In the genomic region with DNA sequence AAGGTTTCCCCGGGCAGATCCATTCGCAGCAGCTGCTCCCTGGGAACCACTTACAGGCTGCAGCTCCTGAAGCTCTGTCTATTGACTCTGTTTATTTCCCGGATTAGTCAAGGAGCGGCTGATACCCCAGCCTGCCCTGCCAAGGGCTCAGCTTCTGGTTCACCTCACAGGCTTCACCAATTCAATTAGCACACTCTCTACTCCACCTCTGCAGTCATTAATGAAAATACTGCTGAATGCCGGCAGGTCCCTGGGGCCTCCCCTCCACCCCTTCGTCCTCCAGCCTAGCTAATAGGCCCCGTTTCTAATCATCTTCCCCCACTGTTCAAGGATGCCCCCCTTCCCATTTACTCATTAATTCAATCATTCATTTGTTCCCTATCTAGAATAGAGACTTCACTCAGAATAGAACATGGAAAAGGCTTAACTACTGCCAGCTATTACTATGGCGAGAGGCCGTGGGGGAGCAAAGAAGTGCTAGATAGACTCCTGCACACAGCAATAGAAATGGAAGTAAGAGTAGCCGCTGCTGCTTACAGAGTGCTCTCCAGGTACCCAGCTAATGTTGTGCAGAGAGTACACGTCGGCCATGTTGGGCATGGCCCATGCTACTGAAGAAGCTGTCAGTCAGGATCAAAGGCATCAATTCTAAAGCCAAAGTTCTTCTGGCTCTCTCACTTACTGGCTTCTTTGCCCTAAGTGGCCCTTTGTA, we compare ENCODE assay signal across 14 mouse cellular contexts. TPM values are rescaled to one million over a fixed set of nuclear protein-coding genes. Genes with fewer than 3 reads are reported as not detected.
A peak's percentile ranks its signal among the peaks of the same experiment; 100 is the strongest.
DNase-seq lines count a peak whose midpoint lies in the region; ATAC-seq lines count a peak whose summit lies in the region.
"Had no signal": no experiment of that assay in that cellular context is flagged by ENCODE, and none has a peak within 500 bp of the region (broad histone marks: within the 10 kb centered on the region; RNA-seq: fewer than 3 reads in every experiment).

No protein-coding gene starts in this region.

- ATAC-seq in forebrain, embryonic 15.5 days (replicated peaks): peak; percentile 57
- ATAC-seq in midbrain, embryonic 12.5 days (ENCODE audit: low FRiP score, low read depth): peak; percentile 89

- DNase-seq in embryo, embryonic 11 days: peak; percentile 9
- no peak for DNase-seq in embryo, embryonic 10.5 days (ENCODE audit: low spot score)
- DNase-seq in retina, postnatal 1 day: peak; percentile 75
- DNase-seq in left cerebral cortex, postnatal 14 days (ENCODE audit: low spot score in 2 of 2): no peak
- DNase-seq in layer of hippocampus, adult 18-20 months (ENCODE audit: low spot score in 2 of 2): no peak
- no peak for DNase-seq in adrenal gland, postnatal 4 days (ENCODE audit: low spot score in 2 of 2)
- DNase-seq: adrenal gland, postnatal 25 days; cerebellum, adult 11 months; kidney, adult 2 months; spleen, adult 18-20 months; thymus, adult 18-20 months had no signal

- H3K4me1 ChIP-seq in forebrain, embryonic 15.5 days: peaks cover 11% of the 10 kb centered on the region
- H3K4me1 ChIP-seq in midbrain, embryonic 12.5 days: peaks cover 24% of the 10 kb centered on the region

- H3K9ac ChIP-seq in forebrain, embryonic 15.5 days (replicated peaks): no peak overlapping the region
- no peak overlapping the region for H3K9ac ChIP-seq in midbrain, embryonic 12.5 days (replicated peaks)

- 5% methylated on average over 12 of the region's 12 CpGs for WGBS in forebrain, embryonic 15.5 days
- 26% methylated on average over 12 of the region's 12 CpGs for WGBS in midbrain, embryonic 12.5 days

- H3K4me2 ChIP-seq in forebrain, embryonic 15.5 days (replicated peaks): no peak overlapping the region
- peak overlapping the region; percentile 1; the same call in 1 of the 2 replicates for H3K4me2 ChIP-seq in midbrain, embryonic 12.5 days (replicated peaks)
- H3K4me2 ChIP-seq: liver, embryonic 11.5 days had no signal

- no peaks in the 10 kb centered on the region for H3K27me3 ChIP-seq in forebrain, embryonic 15.5 days
- H3K27me3 ChIP-seq in midbrain, embryonic 12.5 days: peaks cover 4% of the 10 kb centered on the region; the same call in 1 of the 2 replicates

- no peak overlapping the region for H3K4me3 ChIP-seq in forebrain, embryonic 15.5 days
- no peak overlapping the region for H3K4me3 ChIP-seq in midbrain, embryonic 12.5 days

- no peaks in the 10 kb centered on the region for H3K9me3 ChIP-seq in forebrain, embryonic 15.5 days
- H3K9me3 ChIP-seq in midbrain, embryonic 12.5 days: no peaks in the 10 kb centered on the region

- H3K36me3 ChIP-seq in forebrain, embryonic 15.5 days: no peaks in the 10 kb centered on the region
- H3K36me3 ChIP-seq in midbrain, embryonic 12.5 days: no peaks in the 10 kb centered on the region

- no peak overlapping the region for H3K27ac ChIP-seq in forebrain, embryonic 15.5 days (replicated peaks)
- peak overlapping the region; percentile 30; the same call in 1 of the 2 replicates for H3K27ac ChIP-seq in midbrain, embryonic 12.5 days (replicated peaks)

- intact Hi-C loops in left cerebral cortex, postnatal 14 days (cut with DNase I): loop anchor here (5.0 kb wide), 1 partner anchor 69 kb away; no protein-coding TSS in a partner anchor

RNA-seq across cellular contexts. Expression of a gene that starts 55.5 kb away (rescaled TPM):
- polyA plus RNA-seq in forebrain, embryonic 15.5 days (2015; fragmentation: Nextera tagmentation; extraction: Ambion mirVana): 17.5 and 18.7 TPM in 2 replicates
- polyA plus RNA-seq in midbrain, embryonic 12.5 days (2016; fragmentation: Nextera tagmentation; extraction: Ambion mirVana): 3.5 and 5.2 TPM in 2 replicates
- total RNA-seq in left cerebral cortex, postnatal 14 days (2021): 10 to 100 TPM; 61.2 to 63.2 TPM
- 10 to 100 TPM; 38.8 to 44.5 TPM for total RNA-seq in layer of hippocampus, adult 18-20 months (2021)
- 1 to 10 TPM; 5.4 to 8.0 TPM for total RNA-seq in adrenal gland, postnatal 4 days (2021)

Comparison
In these comparisons a context has a peak if more than half of its experiments do, and no peak if none do; other contexts are left out.
1. DNase-seq: peak in embryo, embryonic 11 days (single experiment) and retina, postnatal 1 day (single experiment); none in embryo, embryonic 10.5 days (single experiment), left cerebral cortex, postnatal 14 days (0 of 2), layer of hippocampus, adult 18-20 months (0 of 2) and adrenal gland, postnatal 4 days (0 of 2).
2. RNA of a gene that starts 55.5 kb away (total RNA-seq): 61.2 to 63.2 TPM in left cerebral cortex, postnatal 14 days and 38.8 to 44.5 TPM in layer of hippocampus, adult 18-20 months; 5.4 to 8.0 TPM in adrenal gland, postnatal 4 days; every median in the first group is over 4 times any median in the second.